Mouse (Mus musculus) neural tube, embryonic 13.5 days (tissue): ENCODE measurements at regions not wholly inside any gene's neighbourhood (a gene's known extent, or its start where the extent isn't known, plus 50 kb on each side); places are given as distances from the start of the nearest gene placed in this dataset.

Source experiments
- ATAC-seq: fragments of 200-750 bp; cut with Nextera tagmentation; 2 replicates; pipeline ENCODE4 v1.8.0; 2017; ENCODE audit warnings: low read depth, mild to moderate bottlenecking, moderate TSS enrichment, moderate library complexity
- H3K27ac ChIP-seq: fragments of 300-500 bp; sonication (generic); replicated peaks from 2 replicates; pipeline ENCODE4 v1.5.1; 2015; ENCODE audit warnings: moderate library complexity, mild to moderate bottlenecking, inconsistent platforms
- H3K27me3 ChIP-seq: fragments of 300-500 bp; sonication (generic); 2 replicates; pipeline ENCODE4 v1.6.1; 2015; ENCODE audit warnings: mild to moderate bottlenecking, inconsistent platforms
- H3K36me3 ChIP-seq: fragments of 300-500 bp; sonication (generic); 2 replicates; pipeline ENCODE4 v1.6.1; 2015; ENCODE audit warnings: mild to moderate bottlenecking, inconsistent platforms
- H3K4me1 ChIP-seq: fragments of 300-500 bp; sonication (generic); replicated peaks from 2 replicates; pipeline ENCODE4 v1.6.1; 2015; ENCODE audit warnings: inconsistent platforms
- H3K4me2 ChIP-seq: fragments of 300-500 bp; sonication (generic); 2 replicates; pipeline ENCODE4 v1.6.1; 2015; ENCODE audit warnings: inconsistent platforms, mild to moderate bottlenecking, moderate library complexity
- H3K4me3 ChIP-seq: fragments of 300-500 bp; sonication (generic); 2 replicates; pipeline ENCODE4 v1.5.1; 2015; ENCODE audit warnings: mild to moderate bottlenecking, inconsistent platforms
- H3K9ac ChIP-seq: fragments of 300-500 bp; sonication (generic); 2 replicates; pipeline ENCODE4 v1.6.1; 2015; ENCODE audit warnings: moderate library complexity, mild to moderate bottlenecking, inconsistent platforms
- H3K9me3 ChIP-seq: fragments of 300-500 bp; sonication (generic); 2 replicates; pipeline ENCODE4 v1.6.1; 2016; ENCODE audit warnings: inconsistent platforms
- WGBS: fragments of 180-500 bp; shearing (Covaris S2); methylation state at CpG from one replicate; pipeline ENCODE4 v1.1.7; 2015; 5-methylcytosine and 5-hydroxymethylcytosine counted together

DNA sequence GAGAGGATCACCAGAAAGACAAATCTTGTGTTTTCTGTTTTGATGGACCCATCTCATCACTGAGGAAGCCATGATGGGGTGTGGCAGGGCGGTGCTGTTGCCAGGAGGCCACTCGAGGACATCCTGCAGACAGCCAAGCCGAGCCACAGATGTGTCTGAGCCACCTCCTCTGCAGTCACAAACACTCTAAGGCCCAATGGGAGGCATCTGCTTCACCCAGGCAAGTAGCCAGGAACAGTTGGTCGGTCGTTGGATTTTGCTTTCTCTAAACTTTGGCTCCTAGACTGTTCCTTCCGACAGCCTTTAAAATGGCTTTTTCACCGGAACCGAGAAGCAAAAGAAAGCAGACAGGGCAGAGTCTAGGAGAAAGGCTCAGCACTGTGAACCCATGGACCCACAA is 90.5 kb downstream of the Gas1 start:
- ATAC-seq, result no peak
- Histone ChIP-seq H3K36me3 (no peaks in the 10 kb centered on the region), H3K27me3 (no peaks in the 10 kb centered on the region; the same call in 1 of the 2 replicates), H3K4me2 (no peak overlapping the region), H3K9ac (no peak overlapping the region), H3K4me1 (peaks cover 12% of the 10 kb centered on the region), H3K9me3 (no peaks in the 10 kb centered on the region), H3K27ac (no peak overlapping the region), H3K4me3 (no peak overlapping the region)
- WGBS, result 84% methylated on average over 8 of the region's 8 CpGs

DNA sequence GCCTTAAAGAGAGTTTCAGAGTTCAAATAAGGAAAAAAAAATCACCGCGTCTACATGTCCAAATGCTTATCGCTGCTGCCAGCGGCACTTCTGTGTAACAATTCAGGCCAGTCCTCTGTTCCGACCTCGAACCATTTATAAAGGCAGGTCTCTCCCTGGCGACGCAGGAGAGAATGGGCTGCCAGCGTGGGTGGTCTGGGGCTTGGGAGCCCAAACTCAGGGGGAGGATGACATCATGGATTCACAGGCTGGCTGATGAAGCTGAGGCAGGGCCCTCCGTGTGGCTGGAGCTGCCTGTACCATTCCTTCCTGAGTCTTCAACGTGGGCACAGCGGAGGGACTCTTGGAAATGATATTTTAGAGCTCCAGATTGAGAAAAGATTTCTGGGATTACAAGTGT is 92.2 kb downstream of the Gas1 start:
- Histone ChIP-seq H3K4me2 (peak overlapping the region; percentile 38), H3K27me3 (no peaks in the 10 kb centered on the region; the same call in 1 of the 2 replicates), H3K9ac (peak overlapping the region; percentile 46; the same call in 1 of the 2 replicates), H3K9me3 (no peaks in the 10 kb centered on the region), H3K4me1 (peaks cover 12% of the 10 kb centered on the region), H3K27ac (no peak overlapping the region), H3K4me3 (no peak overlapping the region), H3K36me3 (no peaks in the 10 kb centered on the region)
- ATAC-seq, result peak; percentile 65; the same call in 1 of the 2 replicates
- WGBS, result 9% methylated on average over 12 of the region's 12 CpGs

DNA sequence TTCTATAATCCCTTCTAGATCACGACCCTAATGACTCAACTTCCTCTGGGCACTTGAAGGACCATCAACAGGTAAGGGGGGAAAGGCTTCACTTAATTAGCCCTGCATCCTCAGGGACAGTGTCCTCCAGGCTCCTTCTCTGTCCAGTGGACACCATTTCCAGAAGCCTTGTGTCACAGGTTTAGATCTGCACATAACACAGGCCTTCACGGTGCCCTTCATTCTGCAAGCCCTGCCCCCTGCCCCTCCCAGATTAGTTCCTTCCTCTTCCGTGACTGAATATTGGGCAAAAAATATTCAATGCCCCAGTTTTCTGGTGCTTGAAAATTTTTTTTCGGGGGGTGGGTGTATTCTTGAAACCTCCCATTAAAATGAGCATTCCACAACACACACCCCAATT is 92.9 kb downstream of the Gas1 start:
- no peak overlapping the region for H3K4me3 ChIP-seq
- peaks cover 12% of the 10 kb centered on the region for H3K4me1 ChIP-seq
- H3K27ac ChIP-seq, result no peak overlapping the region
- WGBS, result 66% methylated on average over 4 of the region's 4 CpGs
- no peaks in the 10 kb centered on the region; the same call in 1 of the 2 replicates for H3K27me3 ChIP-seq
- H3K9ac ChIP-seq, result no peak overlapping the region
- no peaks in the 10 kb centered on the region for H3K9me3 ChIP-seq
- no peaks in the 10 kb centered on the region for H3K36me3 ChIP-seq
- no peak for ATAC-seq
- H3K4me2 ChIP-seq, result no peak overlapping the region

DNA sequence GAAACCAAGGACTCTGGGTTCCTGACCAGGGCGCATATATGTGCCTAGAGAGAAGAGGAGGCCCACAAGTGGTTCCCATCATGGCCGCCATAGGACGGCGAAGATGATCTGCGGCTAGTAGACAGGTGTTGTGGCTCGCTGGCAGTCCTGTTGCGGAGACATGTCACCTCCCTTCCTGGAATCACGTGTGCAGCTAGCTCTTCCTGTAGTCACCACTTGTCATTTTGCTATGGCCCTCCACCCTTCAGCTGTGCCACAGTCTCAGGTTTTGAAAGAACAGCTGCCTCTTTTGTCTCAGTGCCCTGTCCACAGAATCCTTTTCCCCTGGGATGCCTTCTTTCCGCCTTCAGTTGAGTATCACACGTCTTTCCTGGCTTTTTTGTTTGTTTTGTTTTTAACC is 97.1 kb downstream of the Gas1 start:
- no peaks in the 10 kb centered on the region for H3K36me3 ChIP-seq
- peaks cover 6% of the 10 kb centered on the region for H3K4me1 ChIP-seq
- no peaks in the 10 kb centered on the region; the same call in 1 of the 2 replicates for H3K27me3 ChIP-seq
- no peak overlapping the region for H3K27ac ChIP-seq
- no peaks in the 10 kb centered on the region for H3K9me3 ChIP-seq
- ATAC-seq, result no peak
- 81% methylated on average over 10 of the region's 10 CpGs for WGBS
- no peak overlapping the region for H3K4me3 ChIP-seq
- H3K9ac ChIP-seq, result no peak overlapping the region
- no peak overlapping the region for H3K4me2 ChIP-seq

DNA sequence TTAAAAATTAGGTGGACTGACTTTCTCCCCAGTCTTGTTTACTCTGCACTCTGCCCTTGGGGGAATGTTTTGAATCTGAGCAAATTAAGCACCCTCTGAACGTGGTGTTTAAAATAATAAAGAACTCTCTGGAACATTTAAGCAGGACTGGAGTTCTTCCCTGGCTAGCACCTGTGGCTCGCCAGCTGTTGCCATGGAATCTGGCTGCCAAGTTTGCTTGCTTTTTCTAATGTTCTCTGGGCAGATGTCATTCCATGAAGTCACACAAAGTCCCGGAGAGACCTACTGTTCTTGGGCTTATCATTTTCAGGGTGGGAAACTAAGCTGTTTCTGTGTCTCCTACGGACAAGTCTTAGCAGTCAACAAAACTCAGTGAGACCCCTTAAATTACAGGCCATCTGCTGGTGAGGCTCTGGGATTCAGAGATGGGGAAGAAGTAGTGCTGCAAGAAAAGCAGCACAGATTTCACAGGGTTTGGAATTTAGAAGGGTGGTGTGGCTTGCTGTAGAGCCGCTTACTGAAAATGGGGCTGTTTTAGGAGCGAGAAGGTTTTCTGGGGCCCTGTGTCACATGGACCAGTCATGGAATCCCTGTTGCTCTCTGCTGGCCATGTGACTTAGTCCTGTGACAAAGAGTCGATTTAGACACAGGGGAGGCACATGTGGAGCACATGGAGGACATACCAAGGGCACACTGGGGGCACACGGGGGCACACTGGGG is 98.7 kb downstream of the Gas1 start:
- no peak overlapping the region for H3K4me2 ChIP-seq
- ATAC-seq, result no peak
- H3K4me3 ChIP-seq, result no peak overlapping the region
- no peaks in the 10 kb centered on the region for H3K9me3 ChIP-seq
- no peak overlapping the region for H3K9ac ChIP-seq
- 79% methylated on average over 8 of the region's 8 CpGs for WGBS
- no peak overlapping the region for H3K27ac ChIP-seq
- H3K27me3 ChIP-seq, result no peaks in the 10 kb centered on the region
- no peaks in the 10 kb centered on the region for H3K36me3 ChIP-seq
- H3K4me1 ChIP-seq, result no peaks in the 10 kb centered on the region; the same call in 1 of the 2 replicates

DNA sequence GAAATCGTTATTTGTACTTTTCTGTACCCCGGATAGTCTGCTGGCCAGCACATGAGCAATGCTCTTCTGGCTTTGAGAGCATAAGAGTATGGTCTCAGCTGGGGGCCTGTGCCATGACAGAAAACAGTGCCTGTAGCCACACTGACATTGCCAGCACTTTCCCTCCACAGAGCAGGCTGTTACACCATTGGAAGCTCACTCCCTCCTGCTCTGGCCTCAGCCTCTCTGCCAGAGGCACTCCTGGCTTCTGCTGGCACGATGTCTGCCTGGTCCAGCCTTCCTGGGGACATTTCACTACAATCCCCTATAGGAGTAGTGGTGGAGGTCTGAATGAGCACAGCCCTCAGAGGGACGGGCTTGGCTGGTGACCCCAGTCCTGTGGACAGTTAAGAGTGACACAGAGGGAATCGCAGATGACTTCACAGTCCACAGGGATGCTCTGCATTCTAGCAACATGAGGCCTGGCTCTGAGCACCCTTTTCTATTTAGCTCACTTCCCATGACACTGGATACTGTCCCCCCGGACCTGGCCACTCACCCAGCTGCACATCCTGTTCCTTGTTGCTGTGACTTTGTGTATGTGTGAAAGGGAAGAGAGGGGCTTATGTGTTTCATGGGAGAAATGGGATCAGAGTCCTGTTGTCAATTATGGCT is 100.9 kb downstream of the Gas1 start:
- ATAC-seq, result 0 out of 2 replicates have a peak, but pooled peaks have one; percentile 15
- no peak overlapping the region for H3K27ac ChIP-seq
- no peaks in the 10 kb centered on the region for H3K36me3 ChIP-seq
- H3K4me2 ChIP-seq, result no peak overlapping the region
- H3K4me3 ChIP-seq, result no peak overlapping the region
- no peak overlapping the region for H3K9ac ChIP-seq
- no peaks in the 10 kb centered on the region for H3K9me3 ChIP-seq
- no peaks in the 10 kb centered on the region for H3K27me3 ChIP-seq
- H3K4me1 ChIP-seq, result peaks cover 4% of the 10 kb centered on the region; the same call in 1 of the 2 replicates
- 54% methylated on average over 6 of the region's 6 CpGs for WGBS

DNA sequence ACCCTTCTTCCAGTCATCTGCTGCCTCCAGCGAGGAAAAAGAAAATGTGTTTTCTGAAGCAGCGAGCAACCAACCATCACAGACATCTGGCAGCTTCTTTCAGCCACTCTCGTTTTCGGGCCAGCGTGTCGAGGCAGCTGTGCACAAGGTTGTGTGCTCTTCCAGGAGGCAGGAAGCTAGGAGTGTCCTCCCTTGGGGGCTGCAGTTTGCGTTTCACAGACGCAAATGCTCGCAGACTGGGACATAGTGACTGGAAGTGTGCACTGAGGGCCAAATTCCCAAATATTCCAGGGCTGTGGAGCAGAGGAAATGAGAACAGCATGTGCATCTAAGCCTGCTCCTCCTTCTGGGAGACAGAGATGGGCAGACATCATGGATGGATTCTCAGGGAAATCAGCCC is 105.6 kb downstream of the Gas1 start:
- Histone ChIP-seq H3K4me2 (no peak overlapping the region), H3K9ac (no peak overlapping the region), H3K9me3 (no peaks in the 10 kb centered on the region), H3K36me3 (no peaks in the 10 kb centered on the region), H3K27ac (no peak overlapping the region), H3K4me1 (peaks cover 4% of the 10 kb centered on the region; the same call in 1 of the 2 replicates), H3K4me3 (no peak overlapping the region), H3K27me3 (no peaks in the 10 kb centered on the region)
- 57% methylated on average over 9 of the region's 9 CpGs for WGBS
- no peak for ATAC-seq

DNA sequence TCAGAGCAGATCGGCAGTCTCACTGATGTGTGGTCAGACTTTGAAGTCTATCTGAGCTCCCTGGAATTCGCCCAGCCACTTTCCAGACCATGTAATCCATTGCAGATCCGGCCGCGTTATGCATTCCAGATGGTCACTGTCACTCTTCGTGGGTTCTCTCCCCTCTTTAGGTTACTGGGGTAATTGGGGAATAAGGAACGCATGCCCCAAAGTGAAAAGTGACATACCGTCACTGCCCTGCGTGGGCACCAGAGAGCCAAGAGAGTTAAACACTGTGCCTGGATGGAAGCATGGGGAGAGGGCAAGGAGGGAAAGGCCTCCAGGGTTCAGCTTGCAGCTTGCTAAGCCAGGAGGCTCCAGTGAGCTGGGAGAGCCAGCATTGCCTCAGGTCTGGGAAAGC is 108.0 kb downstream of the Gas1 start:
- WGBS, result 61% methylated on average over 9 of the region's 9 CpGs
- Histone ChIP-seq H3K27ac (no peak overlapping the region), H3K4me2 (no peak overlapping the region), H3K9me3 (no peaks in the 10 kb centered on the region), H3K9ac (no peak overlapping the region), H3K27me3 (no peaks in the 10 kb centered on the region), H3K4me1 (0 out of 2 replicates have a peak, but pooled peaks cover 4% of the 10 kb centered on the region), H3K4me3 (no peak overlapping the region), H3K36me3 (no peaks in the 10 kb centered on the region)
- no peak for ATAC-seq

DNA sequence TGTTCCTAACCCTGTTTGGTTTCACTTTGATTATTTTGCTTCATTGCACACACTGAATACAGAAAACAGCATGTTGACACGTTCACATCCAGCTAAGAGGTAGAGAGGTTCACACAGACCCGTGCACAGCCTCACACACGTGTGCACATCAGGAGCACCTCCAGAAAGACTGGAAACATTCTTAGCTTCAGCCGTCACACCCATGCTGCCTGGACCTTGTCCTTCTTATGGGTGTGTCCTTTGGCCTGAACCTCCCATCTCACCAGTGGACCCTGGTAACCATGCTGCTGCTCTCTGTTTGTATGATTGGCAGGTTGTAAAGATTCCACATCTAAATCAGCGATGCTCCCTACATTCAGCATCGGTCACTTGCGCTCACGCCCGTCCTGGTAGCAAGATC is 109.8 kb downstream of the Gas1 start:
- Histone ChIP-seq H3K36me3 (no peaks in the 10 kb centered on the region), H3K27ac (no peak overlapping the region), H3K27me3 (no peaks in the 10 kb centered on the region), H3K4me1 (0 out of 2 replicates have a peak, but pooled peaks cover 4% of the 10 kb centered on the region), H3K4me3 (no peak overlapping the region), H3K4me2 (no peak overlapping the region), H3K9ac (no peak overlapping the region), H3K9me3 (no peaks in the 10 kb centered on the region)
- ATAC-seq, result no peak
- 76% methylated on average over 9 of the region's 9 CpGs for WGBS

DNA sequence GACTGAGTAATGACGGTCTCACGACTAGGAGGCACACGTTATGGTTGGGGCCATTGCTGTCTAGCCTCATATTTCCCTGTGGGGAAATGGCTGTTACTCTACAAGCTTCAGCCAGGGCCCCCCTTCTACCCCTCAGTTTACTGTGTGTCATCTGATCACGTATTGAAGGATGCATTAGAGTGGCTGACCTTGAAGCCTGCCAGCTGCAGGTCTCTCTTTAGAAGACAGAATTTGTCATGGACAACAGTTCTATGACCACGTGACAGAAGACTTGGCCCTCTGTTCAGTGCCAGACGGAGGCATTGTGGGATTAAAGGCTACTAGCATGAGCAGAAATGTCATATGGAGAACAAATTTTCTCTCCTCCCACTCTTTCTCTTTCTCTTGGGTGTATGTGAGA is 115.6 kb downstream of the Gas1 start:
- Histone ChIP-seq H3K4me3 (no peak overlapping the region), H3K27ac (no peak overlapping the region), H3K9me3 (no peaks in the 10 kb centered on the region), H3K4me1 (peaks cover 9% of the 10 kb centered on the region), H3K27me3 (no peaks in the 10 kb centered on the region; the same call in 1 of the 2 replicates), H3K4me2 (no peak overlapping the region), H3K9ac (no peak overlapping the region), H3K36me3 (no peaks in the 10 kb centered on the region)
- ATAC-seq, result no peak
- 76% methylated on average over 6 of the region's 6 CpGs for WGBS

DNA sequence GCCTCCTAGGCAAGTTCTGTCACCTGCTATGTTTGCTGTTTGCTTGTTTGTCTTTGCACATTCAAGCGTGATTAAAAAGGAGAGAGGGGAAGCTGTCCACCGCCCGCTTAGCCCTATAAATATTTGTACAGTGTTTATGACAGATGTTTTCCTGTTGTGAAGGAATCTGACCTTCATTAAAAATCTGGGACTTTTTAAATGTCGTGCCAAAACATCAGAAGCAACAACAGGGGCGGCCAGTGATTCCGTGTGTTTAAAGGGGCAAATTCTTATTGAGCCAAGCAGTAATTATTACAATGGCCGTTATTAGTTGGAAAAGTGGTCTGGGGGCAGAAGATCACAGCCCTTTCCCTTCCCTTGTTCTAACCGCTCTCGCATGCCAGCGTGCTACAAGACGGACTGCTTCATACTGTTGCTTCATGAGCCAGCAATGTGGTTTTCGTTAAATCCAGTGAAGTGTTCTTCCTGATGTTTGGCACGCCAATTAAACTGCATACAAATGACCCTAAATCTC is 119.3 kb downstream of the Gas1 start:
- Histone ChIP-seq H3K9me3 (no peaks in the 10 kb centered on the region), H3K4me1 (peaks cover 9% of the 10 kb centered on the region), H3K9ac (no peak overlapping the region), H3K4me2 (no peak overlapping the region), H3K4me3 (no peak overlapping the region), H3K27me3 (no peaks in the 10 kb centered on the region; the same call in 1 of the 2 replicates), H3K36me3 (no peaks in the 10 kb centered on the region), H3K27ac (no peak overlapping the region)
- ATAC-seq, result no peak
- WGBS, result 31% methylated on average over 13 of the region's 13 CpGs

DNA sequence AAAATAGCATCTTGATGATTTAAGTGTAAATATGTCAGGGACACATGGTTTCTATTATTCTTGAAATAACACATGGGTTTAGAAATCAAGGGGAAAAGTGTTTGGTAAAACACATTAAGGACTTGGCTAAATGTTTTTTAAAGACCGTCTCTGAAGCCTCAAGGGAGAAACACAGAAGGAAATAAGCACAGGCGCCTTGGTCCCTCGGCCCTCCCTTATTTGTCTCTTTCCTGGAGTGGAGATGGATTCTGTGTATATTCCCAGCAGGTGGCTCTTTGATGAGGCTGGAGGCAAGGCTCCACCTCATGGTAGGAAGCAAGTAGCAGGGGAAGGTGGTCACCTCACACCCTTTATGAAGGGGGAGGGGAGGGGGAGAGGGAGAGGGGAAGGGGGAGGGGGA is 122.6 kb downstream of the Gas1 start:
- no peak overlapping the region for H3K9ac ChIP-seq
- no peaks in the 10 kb centered on the region for H3K9me3 ChIP-seq
- no peak overlapping the region for H3K4me2 ChIP-seq
- 49% methylated on average over 3 of the region's 3 CpGs for whole genome bisulfite sequencing
- H3K27me3 ChIP-seq, result no peaks in the 10 kb centered on the region; the same call in 1 of the 2 replicates
- peaks cover 24% of the 10 kb centered on the region for H3K4me1 ChIP-seq
- H3K36me3 ChIP-seq, result no peaks in the 10 kb centered on the region
- H3K4me3 ChIP-seq, result no peak overlapping the region
- ATAC-seq, result no peak
- no peak overlapping the region for H3K27ac ChIP-seq
